Mouse (Mus musculus) lung, adult 2 months (tissue): Measurements from ENCODE around the gene H2-Ab1.
"Not testable (repeated sequence)": the region's sequence is repeated elsewhere in the genome, so short reads cannot be mapped to it uniquely, and the experiment has no call there.

Source experiments
- CTCF ChIP-seq: fragments of 200-500 bp; IDR thresholded peaks from 2 replicates; pipeline ENCODE4 v1.5.1; 2011; ENCODE audit warnings: mild to moderate bottlenecking, low read length, control low read depth; ENCODE audit not compliant: insufficient read depth
- POLR2A ChIP-seq: fragments of 200-500 bp; IDR thresholded peaks from 2 replicates; pipeline ENCODE4 v1.6.1; 2011; ENCODE audit warnings: low read depth, mild to moderate bottlenecking, control low read depth, low read length, borderline replicate concordance; ENCODE audit errors: extremely low read depth

DNA sequence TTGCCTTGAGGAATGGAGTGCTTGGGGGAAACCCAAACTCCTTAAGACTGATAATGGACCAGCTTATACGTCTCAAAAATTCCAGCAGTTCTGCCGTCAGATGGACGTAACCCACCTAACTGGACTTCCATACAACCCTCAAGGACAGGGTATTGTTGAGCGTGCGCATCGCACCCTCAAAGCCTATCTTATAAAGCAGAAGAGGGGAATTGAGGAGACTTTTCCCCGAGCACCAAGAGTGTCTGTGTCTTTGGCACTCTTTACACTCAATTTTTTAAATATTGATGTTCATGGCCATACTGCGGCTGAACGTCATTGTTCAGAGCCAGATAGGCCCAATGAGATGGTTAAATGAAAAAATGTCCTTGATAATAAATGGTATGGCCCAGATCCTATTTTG lies 26.5 kb upstream of the H2-Ab1 start:
- TF ChIP-seq CTCF, POLR2A: not testable (repeated sequence)
